Mouse (Mus musculus) lung, postnatal 0 days (tissue): ENCODE data around the gene Slc19a2. TPM values are rescaled to one million over a fixed set of nuclear protein-coding genes. Genes with fewer than 3 reads are reported as not detected.
A peak's percentile ranks its signal among the peaks of the same experiment; 100 is the strongest.

Experiments used
- ATAC-seq: fragments of 200-750 bp; cut with Nextera tagmentation; 2 replicates; pipeline ENCODE4 v1.8.0; 2017; ENCODE audit warnings: moderate library complexity
- DNase-seq: peaks from one replicate; pipeline ENCODE4 v3.0.0-alpha.2; 2016; ENCODE audit warnings: low spot score
- H3K27ac ChIP-seq: fragments of 300-500 bp; sonication (generic); 2 replicates; pipeline ENCODE4 v1.5.1; 2014; ENCODE audit warnings: antibody characterized with exemption, mild to moderate bottlenecking, low read length, mixed read lengths
- H3K27me3 ChIP-seq: fragments of 300-500 bp; sonication (generic); replicated peaks from 2 replicates; pipeline ENCODE4 v1.6.1; 2014; ENCODE audit warnings: low read length, mixed read lengths; ENCODE audit not compliant: insufficient read depth
- H3K36me3 ChIP-seq: fragments of 300-500 bp; sonication (generic); 2 replicates; pipeline ENCODE4 v1.6.1; 2014; ENCODE audit warnings: low read length, mixed read lengths; ENCODE audit not compliant: insufficient read depth
- H3K4me1 ChIP-seq: fragments of 300-500 bp; sonication (generic); 2 replicates; pipeline ENCODE4 v1.6.1; 2014; ENCODE audit warnings: antibody characterized with exemption, low read depth, low read length, mixed read lengths; ENCODE audit not compliant: insufficient read depth
- H3K4me2 ChIP-seq: fragments of 300-500 bp; sonication (generic); replicated peaks from 2 replicates; pipeline ENCODE4 v1.6.1; 2014; ENCODE audit warnings: low read depth, mild to moderate bottlenecking, low read length, moderate library complexity, mixed read lengths
- H3K4me3 ChIP-seq: fragments of 300-500 bp; sonication (generic); 2 replicates; pipeline ENCODE4 v1.5.1; 2014; ENCODE audit warnings: low read depth, low read length
- H3K9ac ChIP-seq: fragments of 300-500 bp; sonication (generic); replicated peaks from 2 replicates; pipeline ENCODE4 v1.6.1; 2014; ENCODE audit warnings: low read depth, mild to moderate bottlenecking
- H3K9me3 ChIP-seq: fragments of 300-500 bp; sonication (generic); 2 replicates; pipeline ENCODE4 v1.6.1; 2016; ENCODE audit warnings: low read length, mixed read lengths
- CTCF ChIP-seq: IDR thresholded peaks from 2 replicates; pipeline ENCODE4 v1.5.1; 2016; ENCODE audit warnings: antibody characterized with exemption, mild to moderate bottlenecking
- EP300 ChIP-seq: IDR thresholded peaks from 2 replicates; pipeline ENCODE4 v1.6.1; 2016; ENCODE audit warnings: antibody characterized with exemption, mild to moderate bottlenecking, control low read depth
- WGBS: fragments of 180-500 bp; shearing (Covaris S2); extraction: QIAGEN DNeasy Blood & Tissue Kit; methylation state at CpG from one replicate; pipeline ENCODE4 v1.1.7; 2014; 5-methylcytosine and 5-hydroxymethylcytosine counted together
- polyA plus RNA-seq: library from polyadenylated mRNA; unstranded; fragments of >200 nt; fragmentation: Nextera tagmentation; extraction: Ambion mirVana; gene quantifications from 2 replicates; pipeline ENCODE4 v1.2.1, GENCODE M21; 2015

Slc19a2 gene
- polyA plus RNA-seq, 1 experiment from 2014 or later = 3.9 TPM

GRCm38 (mm10) chr1:164249332-164249711 lies 476 bp downstream of the Slc19a2 start:
- Histone ChIP-seq H3K36me3 (no peaks in the 10 kb centered on the region), H3K4me1 (peaks cover 14% of the 10 kb centered on the region; the same call in 1 of the 2 replicates), H3K9me3 (no peaks in the 10 kb centered on the region), H3K27ac (peak overlapping the region; percentile 68), H3K4me3 (peak overlapping the region; percentile 73), H3K27me3 (no peaks in the 10 kb centered on the region), H3K4me2 (peak overlapping the region; percentile 91), H3K9ac (peak overlapping the region; percentile 50)
- WGBS = 0% methylated on average over 23 of the region's 33 CpGs
- DNase-seq = no peak
- peak; percentile 7 for ATAC-seq
- TF ChIP-seq EP300 = no peak

- WGBS = 51% methylated on average over 8 of the region's 8 CpGs
- Histone ChIP-seq H3K27ac (no peak overlapping the region), H3K4me3 (peak overlapping the region; percentile 73; the same call in 1 of the 2 replicates), H3K36me3 (no peaks in the 10 kb centered on the region), H3K4me1 (peaks cover 14% of the 10 kb centered on the region; the same call in 1 of the 2 replicates), H3K9me3 (no peaks in the 10 kb centered on the region), H3K4me2 (peak overlapping the region; percentile 91), H3K9ac (no peak overlapping the region), H3K27me3 (no peaks in the 10 kb centered on the region)
- TF ChIP-seq EP300 = no peak
- no peak for DNase-seq
- no peak for ATAC-seq
Measured at GRCm38 (mm10) chr1:164250391-164251150, 1.7 kb downstream of the Slc19a2 start.

DNA sequence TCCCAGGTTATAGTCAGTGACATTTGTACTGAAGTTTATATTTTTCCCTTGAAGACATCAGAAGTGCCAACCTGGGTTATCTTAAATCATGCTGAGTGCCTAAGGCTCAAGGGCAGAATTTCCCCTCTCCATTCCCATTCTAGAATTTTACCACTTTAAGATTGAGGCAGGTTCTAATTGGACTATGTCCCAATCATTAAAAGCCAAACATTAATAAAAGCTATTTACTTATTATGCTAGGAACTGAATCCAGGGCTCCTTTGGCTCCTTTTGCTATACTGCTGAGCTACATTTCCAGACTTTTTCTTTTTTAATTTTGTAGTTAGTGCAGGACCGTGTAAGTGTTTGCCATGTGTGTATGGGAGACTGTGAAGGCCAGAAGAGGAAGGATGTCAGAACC lies 2.6 kb downstream of the Slc19a2 start:
- ATAC-seq (no peak), DNase-seq (no peak)
- Histone ChIP-seq H3K36me3 (no peaks in the 10 kb centered on the region), H3K4me1 (peaks cover 14% of the 10 kb centered on the region; the same call in 1 of the 2 replicates), H3K27ac (no peak overlapping the region), H3K27me3 (no peaks in the 10 kb centered on the region), H3K9ac (no peak overlapping the region), H3K4me3 (no peak overlapping the region), H3K4me2 (no peak overlapping the region), H3K9me3 (no peaks in the 10 kb centered on the region)
- 81% methylated on average over 1 of the region's 1 CpGs for WGBS
- TF ChIP-seq EP300 (no peak), CTCF (no peak)

- H3K36me3 ChIP-seq = 0 out of 2 replicates have a peak, but pooled peaks cover 4% of the 10 kb centered on the region
- H3K27ac ChIP-seq = no peak overlapping the region
- no peak overlapping the region for H3K4me3 ChIP-seq
- H3K27me3 ChIP-seq = no peaks in the 10 kb centered on the region
- H3K9me3 ChIP-seq = no peaks in the 10 kb centered on the region
- 45% methylated on average over 5 of the region's 5 CpGs for WGBS
- ATAC-seq (no peak), DNase-seq (no peak)
- H3K9ac ChIP-seq = no peak overlapping the region
- no peak overlapping the region for H3K4me2 ChIP-seq
- TF ChIP-seq EP300 = no peak
- TF ChIP-seq CTCF = no peak
- peaks cover 14% of the 10 kb centered on the region; the same call in 1 of the 2 replicates for H3K4me1 ChIP-seq
Measured at GRCm38 (mm10) chr1:164252551-164252950, 3.7 kb downstream of the Slc19a2 start.

- Histone ChIP-seq H3K4me2 (no peak overlapping the region), H3K36me3 (0 out of 2 replicates have a peak, but pooled peaks cover 4% of the 10 kb centered on the region), H3K27ac (no peak overlapping the region), H3K4me1 (peaks cover 9% of the 10 kb centered on the region; the same call in 1 of the 2 replicates), H3K9me3 (no peaks in the 10 kb centered on the region), H3K27me3 (no peaks in the 10 kb centered on the region), H3K9ac (no peak overlapping the region), H3K4me3 (no peak overlapping the region)
- DNase-seq = no peak
- 65% methylated on average over 3 of the region's 3 CpGs for WGBS
- ATAC-seq = no peak
- no peak for TF ChIP-seq CTCF
- no peak for TF ChIP-seq EP300
Measured at GRCm38 (mm10) chr1:164254836-164255235, 6.0 kb downstream of the Slc19a2 start.

DNA sequence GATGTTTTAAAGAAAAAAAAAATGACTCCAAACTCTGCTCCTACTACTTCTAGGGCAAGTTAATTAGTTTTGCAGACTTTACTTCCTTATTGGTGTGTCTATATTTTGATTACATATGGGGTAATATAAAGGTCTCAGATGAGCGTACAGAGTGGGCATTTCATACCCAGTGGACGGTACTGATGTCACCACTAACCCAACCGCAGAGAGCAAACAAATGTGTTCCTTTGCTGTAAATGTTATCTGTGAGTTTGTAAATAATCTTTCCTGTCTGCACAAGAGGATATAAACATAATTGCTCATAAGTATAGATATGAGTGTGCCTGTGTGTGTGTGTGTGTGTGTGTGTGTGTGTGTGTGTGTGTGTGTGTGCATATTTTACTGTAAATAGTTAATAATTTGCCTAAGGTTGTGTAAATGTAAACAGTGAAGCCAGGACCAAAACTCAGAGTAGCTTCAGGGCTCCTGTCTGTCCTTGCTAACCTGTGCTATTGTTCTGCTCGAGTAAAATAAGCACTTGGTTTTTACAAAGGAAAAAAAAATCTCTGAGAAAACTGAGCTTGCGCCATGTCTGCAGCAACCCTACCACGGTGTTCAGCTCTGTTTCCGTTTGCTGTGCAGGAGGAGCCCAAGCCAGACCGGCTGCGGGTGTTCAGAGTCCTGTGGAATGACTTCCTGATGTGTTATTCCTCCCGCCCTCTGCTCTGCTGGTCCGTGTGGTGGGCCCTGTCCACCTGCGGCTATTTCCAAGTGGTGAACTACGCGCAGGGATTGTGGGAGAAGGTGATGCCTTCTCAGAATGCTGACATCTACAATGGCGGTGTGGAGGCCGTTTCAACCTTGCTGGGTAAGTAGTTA lies 11.6 kb downstream of the Slc19a2 start:
- H3K27me3 ChIP-seq = no peaks in the 10 kb centered on the region
- H3K9me3 ChIP-seq = no peaks in the 10 kb centered on the region
- H3K9ac ChIP-seq = no peak overlapping the region
- no peak overlapping the region for H3K27ac ChIP-seq
- no peak overlapping the region for H3K4me3 ChIP-seq
- ATAC-seq = peak; percentile 57
- TF ChIP-seq CTCF (no peak), EP300 (peak; percentile 66)
- H3K4me2 ChIP-seq = no peak overlapping the region
- DNase-seq = peak; percentile 41
- peaks cover 7% of the 10 kb centered on the region; the same call in 1 of the 2 replicates for H3K36me3 ChIP-seq
- H3K4me1 ChIP-seq = no peaks in the 10 kb centered on the region
- WGBS = 65% methylated on average over 16 of the region's 16 CpGs
